Mouse (Mus musculus) myocyte (in vitro differentiated cells): ENCODE data around the gene Plxdc1. TPM values are rescaled to one million over a fixed set of nuclear protein-coding genes. Genes with fewer than 3 reads are reported as not detected.

Experiments used
- H3K27me3 ChIP-seq: one replicate; pipeline ENCODE4 v1.6.1; 2011; ENCODE audit not compliant: control insufficient read depth, insufficient read depth, insufficient read length
- H3K36me3 ChIP-seq: one replicate; pipeline ENCODE4 v1.6.1; 2011; ENCODE audit not compliant: control insufficient read depth, insufficient read depth
- H3K4me2 ChIP-seq: one replicate; pipeline ENCODE4 v1.6.1; 2011; ENCODE audit warnings: low read depth, control low read depth
- H3K4me3 ChIP-seq: one replicate; pipeline ENCODE4 v1.5.1; 2011; ENCODE audit warnings: mild to moderate bottlenecking, control low read depth, moderate library complexity
- H3K79me2 ChIP-seq: one replicate; pipeline ENCODE4 v1.6.1; 2011; ENCODE audit not compliant: control insufficient read depth, insufficient read depth
- H3ac ChIP-seq: one replicate; pipeline ENCODE4 v1.6.1; 2011; ENCODE audit not compliant: control insufficient read depth, insufficient read length
- CEBPB ChIP-seq: IDR thresholded peaks from 2 replicates; pipeline ENCODE4 v1.6.1; 2011; ENCODE audit warnings: mild to moderate bottlenecking, moderate library complexity; ENCODE audit not compliant: poor library complexity, insufficient read depth, severe bottlenecking
- E2F4 ChIP-seq: IDR thresholded peaks from one replicate; pipeline ENCODE4 v1.6.1; 2011; ENCODE audit warnings: mild to moderate bottlenecking, control low read depth, moderate library complexity; ENCODE audit not compliant: insufficient read depth
- MAX ChIP-seq: IDR thresholded peaks from one replicate; pipeline ENCODE4 v1.6.1; 2011; ENCODE audit warnings: low read depth, mild to moderate bottlenecking, control low read depth
- MYOD1 ChIP-seq, 3 experiments: IDR thresholded peaks; one replicate each; pipeline ENCODE4 v1.6.1; 2011; ENCODE audit warnings: control low read depth in 2 of 3, low read depth in 2 of 3, mild to moderate bottlenecking in 2 of 3, moderate library complexity in 1 of 3; ENCODE audit not compliant: insufficient read length in 2 of 3, control insufficient read depth in 1 of 3
- MYOG ChIP-seq, 3 experiments: IDR thresholded peaks; one replicate each; pipeline ENCODE4 v1.6.1; 2011; ENCODE audit warnings: control low read depth in 2 of 3, low read depth in 2 of 3, mild to moderate bottlenecking in 2 of 3; ENCODE audit not compliant: insufficient read length in 2 of 3, control insufficient read depth in 1 of 3, insufficient read depth in 1 of 3
- POLR2A ChIP-seq: IDR thresholded peaks from one replicate; pipeline ENCODE4 v1.6.1; 2011; ENCODE audit warnings: low read depth, mild to moderate bottlenecking, control low read depth, moderate library complexity; ENCODE audit not compliant: insufficient read length
- POLR2AphosphoS2 ChIP-seq: IDR thresholded peaks from one replicate; pipeline ENCODE4 v1.6.1; 2011; ENCODE audit warnings: low read depth, control low read depth; ENCODE audit not compliant: insufficient read length
- REST ChIP-seq: IDR thresholded peaks from one replicate; pipeline ENCODE4 v1.6.1; 2011; ENCODE audit warnings: mild to moderate bottlenecking, control low read depth, moderate library complexity; ENCODE audit not compliant: insufficient read depth, insufficient read length
- SRF ChIP-seq: IDR thresholded peaks from one replicate; pipeline ENCODE4 v1.6.1; 2011; ENCODE audit warnings: low read depth; ENCODE audit not compliant: control insufficient read depth, insufficient read length
- TCF12 ChIP-seq: IDR thresholded peaks from one replicate; pipeline ENCODE4 v1.6.1; 2011; ENCODE audit warnings: mild to moderate bottlenecking, control low read depth; ENCODE audit not compliant: poor library complexity, insufficient read depth, severe bottlenecking
- TCF3 ChIP-seq: IDR thresholded peaks from one replicate; pipeline ENCODE4 v1.6.1; 2011; ENCODE audit warnings: low read depth, control low read depth; ENCODE audit not compliant: insufficient read length
- USF1 ChIP-seq: IDR thresholded peaks from one replicate; pipeline ENCODE4 v1.6.1; 2011; ENCODE audit warnings: low read depth, mild to moderate bottlenecking, control low read depth, moderate library complexity
- polyA plus RNA-seq: library from polyadenylated mRNA; unstranded; fragments of >200 nt; fragmentation: generic; extraction: Trizol; gene quantifications from one replicate; pipeline ENCODE4 v1.2.1, GENCODE M21; 2012; ENCODE audit warnings: missing spikeins

The Plxdc1 gene
- polyA plus RNA-seq, 1 experiment: 2.7 TPM

GRCm38 (mm10) chr11:97905540-97905939 is 80.7 kb downstream of the Plxdc1 start:
- Histone ChIP-seq H3K36me3 (no peaks in the 10 kb centered on the region), H3K27me3 (no peaks in the 10 kb centered on the region), H3K4me3 (no peak overlapping the region), H3ac (no peak overlapping the region), H3K4me2 (no peak overlapping the region), H3K79me2 (no peaks in the 10 kb centered on the region)
- no peak for TF ChIP-seq REST
- TF ChIP-seq USF1: no peak
- no peak for TF ChIP-seq MYOD1 (IDR thresholded peaks at IDR 0.05; ENCODE audit: control insufficient read depth in 1 of 3, insufficient read length in 2 of 3, low read depth in 2 of 3)
- TF ChIP-seq POLR2A: no peak
- no peak for TF ChIP-seq E2F4
- no peak for TF ChIP-seq CEBPB
- TF ChIP-seq TCF12: no peak
- no peak for TF ChIP-seq MYOG (IDR thresholded peaks at IDR 0.05; ENCODE audit: control insufficient read depth in 1 of 3, insufficient read depth in 1 of 3, insufficient read length in 2 of 3, low read depth in 2 of 3)
- TF ChIP-seq POLR2AphosphoS2: no peak
- no peak for TF ChIP-seq MAX
- TF ChIP-seq TCF3: no peak
- no peak for TF ChIP-seq SRF

- TF ChIP-seq E2F4: no peak
- no peak for TF ChIP-seq USF1
- TF ChIP-seq MYOD1 (IDR thresholded peaks at IDR 0.05; ENCODE audit: control insufficient read depth in 1 of 3, insufficient read length in 2 of 3, low read depth in 2 of 3): no peak
- no peak for TF ChIP-seq POLR2AphosphoS2
- no peak for TF ChIP-seq CEBPB
- no peak for TF ChIP-seq REST
- no peak for TF ChIP-seq TCF12
- no peak for TF ChIP-seq MYOG (IDR thresholded peaks at IDR 0.05; ENCODE audit: control insufficient read depth in 1 of 3, insufficient read depth in 1 of 3, insufficient read length in 2 of 3, low read depth in 2 of 3)
- Histone ChIP-seq H3K36me3 (no peaks in the 10 kb centered on the region), H3K27me3 (no peaks in the 10 kb centered on the region), H3K79me2 (no peaks in the 10 kb centered on the region), H3ac (no peak overlapping the region), H3K4me2 (no peak overlapping the region), H3K4me3 (no peak overlapping the region)
Observed at GRCm38 (mm10) chr11:97904801-97905200, 81.4 kb downstream of the Plxdc1 start.

DNA sequence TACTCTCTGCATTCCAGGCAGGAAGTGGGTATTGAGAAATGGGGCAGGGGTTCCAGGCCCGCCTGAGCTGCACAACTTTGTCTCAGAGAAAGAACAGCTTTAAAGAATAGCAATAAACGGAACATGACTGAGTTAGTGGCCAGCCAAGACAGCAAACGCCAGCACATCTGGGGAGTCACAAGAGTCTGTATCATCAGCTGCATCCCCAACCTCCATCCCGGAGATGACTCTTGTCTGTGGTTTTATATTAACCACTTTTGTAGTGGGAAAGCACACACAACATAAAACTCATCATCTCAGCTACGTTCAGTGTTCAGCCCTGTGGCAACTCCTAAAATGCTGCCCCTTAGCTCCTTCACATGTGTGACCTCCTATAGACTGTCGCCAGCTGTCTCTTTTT is 84.4 kb downstream of the Plxdc1 start:
- H3K36me3 ChIP-seq: no peaks in the 10 kb centered on the region
- H3K79me2 ChIP-seq: no peaks in the 10 kb centered on the region
- TF ChIP-seq CEBPB (peak; percentile 35; the same call in 1 of the 2 replicates), REST (no peak), TCF12 (peak; percentile 12)
- no peak overlapping the region for H3ac ChIP-seq
- H3K4me3 ChIP-seq: no peak overlapping the region
- peak overlapping the region; percentile 16 for H3K4me2 ChIP-seq
- H3K27me3 ChIP-seq: no peaks in the 10 kb centered on the region

- Histone ChIP-seq H3K4me2 (no peak overlapping the region), H3K36me3 (no peaks in the 10 kb centered on the region), H3K4me3 (no peak overlapping the region), H3K79me2 (no peaks in the 10 kb centered on the region), H3K27me3 (no peaks in the 10 kb centered on the region), H3ac (no peak overlapping the region)
- TF ChIP-seq POLR2A: no peak
- 0 out of 2 replicates have a peak, but pooled peaks have one; percentile 12 for TF ChIP-seq CEBPB
Observed at GRCm38 (mm10) chr11:97899822-97900221, 86.4 kb downstream of the Plxdc1 start.

DNA sequence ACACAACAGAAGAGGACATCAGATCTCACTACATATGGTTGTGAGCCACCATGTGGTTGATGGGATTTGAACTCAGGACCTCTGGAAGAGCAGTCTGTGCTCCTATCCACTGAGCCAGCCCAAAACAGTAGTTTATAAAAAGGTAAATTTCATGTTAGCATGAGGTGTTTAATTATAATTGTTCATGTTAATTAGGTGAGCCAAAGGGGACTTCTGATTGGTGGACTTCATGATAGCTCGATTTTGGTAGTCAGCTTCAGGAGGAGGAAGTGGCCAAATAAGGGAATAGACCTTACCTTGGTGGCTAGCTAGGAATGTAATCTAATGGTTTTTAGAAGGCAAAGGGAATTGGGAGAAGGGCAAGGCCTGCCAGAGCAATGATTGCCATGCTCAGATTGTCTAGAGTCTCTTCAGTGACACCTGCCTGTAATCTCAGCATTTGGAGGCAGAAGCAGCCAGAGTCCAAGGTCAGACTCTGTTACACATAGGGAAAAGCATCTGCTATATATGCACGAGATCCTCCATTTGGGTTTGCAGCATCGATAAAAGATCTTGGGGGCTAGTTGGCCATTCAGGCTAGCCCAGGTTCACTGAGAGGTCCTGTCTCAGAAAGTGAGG is 88.6 kb downstream of the Plxdc1 start:
- Histone ChIP-seq H3K27me3 (no peaks in the 10 kb centered on the region), H3K4me2 (no peak overlapping the region), H3ac (no peak overlapping the region), H3K79me2 (no peaks in the 10 kb centered on the region), H3K36me3 (no peaks in the 10 kb centered on the region), H3K4me3 (no peak overlapping the region)
- no peak for TF ChIP-seq MYOD1 (IDR thresholded peaks at IDR 0.05; ENCODE audit: control insufficient read depth in 1 of 3, insufficient read length in 2 of 3, low read depth in 2 of 3)
- peak; percentile 58 for TF ChIP-seq SRF

- Histone ChIP-seq H3K4me3 (no peak overlapping the region), H3K79me2 (no peaks in the 10 kb centered on the region), H3K27me3 (no peaks in the 10 kb centered on the region), H3K36me3 (no peaks in the 10 kb centered on the region), H3K4me2 (peak overlapping the region; percentile 46), H3ac (no peak overlapping the region)
- TF ChIP-seq E2F4 (no peak), REST (no peak), MYOG (IDR thresholded peaks at IDR 0.05; ENCODE audit: control insufficient read depth in 1 of 3, insufficient read depth in 1 of 3, insufficient read length in 2 of 3, low read depth in 2 of 3) (peak; percentile 33 to 81 (median 54)), MYOD1 (IDR thresholded peaks at IDR 0.05; ENCODE audit: control insufficient read depth in 1 of 3, insufficient read length in 2 of 3, low read depth in 2 of 3) (peak; percentile 30 to 85 (median 74)), MAX (no peak), TCF12 (peak; percentile 69), POLR2A (no peak), SRF (no peak), POLR2AphosphoS2 (no peak), CEBPB (no peak), TCF3 (peak; percentile 38), USF1 (peak; percentile 14)
Observed at GRCm38 (mm10) chr11:97896655-97897054, 89.6 kb downstream of the Plxdc1 start.
